Mouse (Mus musculus) liver, postnatal 0 days (tissue): ENCODE results near the gene Ephb1.

Experiments used
- CTCF ChIP-seq: sonication (generic); IDR thresholded peaks from 2 replicates; pipeline ENCODE4 v1.5.1; 2016; ENCODE audit warnings: antibody characterized with exemption, low read depth
- EP300 ChIP-seq: IDR thresholded peaks from 2 replicates; pipeline ENCODE4 v1.6.1; 2016; ENCODE audit warnings: antibody characterized with exemption, low read depth, mild to moderate bottlenecking

DNA sequence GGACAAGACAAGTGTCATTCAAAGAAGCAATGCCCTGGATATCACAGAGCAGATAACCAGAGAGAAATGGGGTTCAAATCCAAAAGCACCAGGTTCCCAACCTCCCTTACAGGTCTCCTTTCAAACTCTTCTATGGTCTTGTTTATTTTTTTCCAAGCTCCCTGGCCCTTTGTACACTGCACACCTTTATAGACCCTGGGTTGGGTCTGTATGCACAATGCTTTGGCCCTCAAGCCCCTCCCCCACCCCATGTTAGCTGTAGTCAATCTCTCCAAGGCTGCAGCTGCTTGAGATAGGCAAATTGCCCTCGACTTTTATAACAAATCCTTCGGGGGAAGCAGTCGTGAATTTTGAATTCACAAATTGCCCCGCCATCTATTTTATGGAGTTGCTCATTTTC is 429.7 kb downstream of the Ephb1 start:
- TF ChIP-seq CTCF (no peak), EP300 (no peak)
